Mouse (Mus musculus) embryonic facial prominence, embryonic 11.5 days (tissue): ENCODE data around the gene Dscaml1. TPM values are rescaled to one million over a fixed set of nuclear protein-coding genes. Genes with fewer than 3 reads are reported as not detected.

Source experiments
- ATAC-seq: fragments of 200-750 bp; cut with Nextera tagmentation; replicated peaks from 2 replicates; pipeline ENCODE4 v1.8.0; 2017; ENCODE audit warnings: low read depth; ENCODE audit not compliant: insufficient number of reproducible peaks, low FRiP score, low TSS enrichment
- DNase-seq: peaks from one replicate; pipeline ENCODE4 v3.0.0-alpha.2; 2015; ENCODE audit warnings: low spot score
- H3K27ac ChIP-seq: fragments of 300-500 bp; sonication (generic); replicated peaks from 2 replicates; pipeline ENCODE4 v1.5.1; 2014; ENCODE audit warnings: mild to moderate bottlenecking, low read depth, low read length, control low read depth
- H3K27me3 ChIP-seq: fragments of 300-500 bp; sonication (generic); 2 replicates; pipeline ENCODE4 v1.6.1; 2014; ENCODE audit warnings: mild to moderate bottlenecking, low read length, moderate library complexity, mixed read lengths; ENCODE audit not compliant: control insufficient read depth, insufficient read depth
- H3K36me3 ChIP-seq: fragments of 300-500 bp; sonication (generic); replicated peaks from 2 replicates; pipeline ENCODE4 v1.6.1; 2014; ENCODE audit warnings: low read depth, mild to moderate bottlenecking, low read length, moderate library complexity, mixed read lengths; ENCODE audit not compliant: control insufficient read depth, insufficient read depth
- H3K4me1 ChIP-seq: fragments of 300-500 bp; sonication (generic); 2 replicates; pipeline ENCODE4 v1.6.1; 2014; ENCODE audit warnings: low read length, mixed read lengths; ENCODE audit not compliant: control insufficient read depth, insufficient read depth
- H3K4me2 ChIP-seq: fragments of 300-500 bp; sonication (generic); 2 replicates; pipeline ENCODE4 v1.6.1; 2014; ENCODE audit warnings: low read depth, mild to moderate bottlenecking, control low read depth, low read length, moderate library complexity
- H3K4me3 ChIP-seq: fragments of 300-500 bp; sonication (generic); 2 replicates; pipeline ENCODE4 v1.5.1; 2014; ENCODE audit warnings: low read depth, low read length, control low read depth
- H3K9ac ChIP-seq: fragments of 300-500 bp; sonication (generic); replicated peaks from 2 replicates; pipeline ENCODE4 v1.6.1; 2014; ENCODE audit warnings: mild to moderate bottlenecking, control low read depth, low read length
- H3K9me3 ChIP-seq: fragments of 300-500 bp; sonication (generic); replicated peaks from 2 replicates; pipeline ENCODE4 v1.6.1; 2016; ENCODE audit warnings: mild to moderate bottlenecking, low read length, inconsistent platforms, mixed read lengths; ENCODE audit not compliant: control insufficient read depth
- WGBS: fragments of 180-500 bp; shearing (Covaris S2); extraction: QIAGEN DNeasy Blood & Tissue Kit; methylation state at CpG from one replicate; pipeline ENCODE4 v1.1.7; 2014; 5-methylcytosine and 5-hydroxymethylcytosine counted together
- polyA plus RNA-seq: library from polyadenylated mRNA; unstranded; fragments of >200 nt; fragmentation: Nextera tagmentation; extraction: Ambion mirVana; gene quantifications from 2 replicates; pipeline ENCODE4 v1.2.1, GENCODE M21; 2014

The Dscaml1 gene
- polyA plus RNA-seq, 1 experiment from 2014 or later = 0.76 TPM

- WGBS = 81% methylated on average over 10 of the region's 10 CpGs
- Histone ChIP-seq H3K4me2 (no peak overlapping the region), H3K27ac (no peak overlapping the region), H3K9ac (no peak overlapping the region), H3K27me3 (no peaks in the 10 kb centered on the region), H3K9me3 (no peaks in the 10 kb centered on the region), H3K36me3 (no peaks in the 10 kb centered on the region), H3K4me3 (no peak overlapping the region), H3K4me1 (no peaks in the 10 kb centered on the region; the same call in 1 of the 2 replicates)
- ATAC-seq (no peak), DNase-seq (no peak)
These were observed 41.8 kb downstream of the Dscaml1 start for GRCm38 (mm10) chr9:45468235-45468634.

- 84% methylated on average over 10 of the region's 10 CpGs for WGBS
- Histone ChIP-seq H3K27me3 (no peaks in the 10 kb centered on the region), H3K36me3 (no peaks in the 10 kb centered on the region), H3K4me2 (no peak overlapping the region), H3K4me3 (no peak overlapping the region), H3K27ac (no peak overlapping the region), H3K4me1 (no peaks in the 10 kb centered on the region), H3K9ac (no peak overlapping the region), H3K9me3 (no peaks in the 10 kb centered on the region)
- DNase-seq (no peak), ATAC-seq (no peak)
These were observed 44.5 kb downstream of the Dscaml1 start for GRCm38 (mm10) chr9:45470746-45471471.

GRCm38 (mm10) chr9:45471691-45472090 lies 45.3 kb downstream of the Dscaml1 start:
- ATAC-seq = no peak
- no peak overlapping the region for H3K4me3 ChIP-seq
- no peaks in the 10 kb centered on the region for H3K4me1 ChIP-seq
- H3K27me3 ChIP-seq = no peaks in the 10 kb centered on the region
- H3K9me3 ChIP-seq = no peaks in the 10 kb centered on the region
- no peak for DNase-seq
- H3K36me3 ChIP-seq = no peaks in the 10 kb centered on the region
- 35% methylated on average over 9 of the region's 9 CpGs for WGBS
- no peak overlapping the region for H3K27ac ChIP-seq
- no peak overlapping the region for H3K4me2 ChIP-seq
- no peak overlapping the region for H3K9ac ChIP-seq

GRCm38 (mm10) chr9:45474874-45475273 lies 48.4 kb downstream of the Dscaml1 start:
- Histone ChIP-seq H3K27me3 (no peaks in the 10 kb centered on the region), H3K4me1 (no peaks in the 10 kb centered on the region), H3K4me3 (no peak overlapping the region), H3K4me2 (no peak overlapping the region), H3K9ac (no peak overlapping the region), H3K36me3 (no peaks in the 10 kb centered on the region), H3K27ac (no peak overlapping the region), H3K9me3 (no peaks in the 10 kb centered on the region)
- ATAC-seq (no peak), DNase-seq (no peak)

- WGBS = 87% methylated on average over 9 of the region's 9 CpGs
- no peaks in the 10 kb centered on the region for H3K9me3 ChIP-seq
- DNase-seq (no peak), ATAC-seq (no peak)
- H3K9ac ChIP-seq = no peak overlapping the region
- H3K36me3 ChIP-seq = no peaks in the 10 kb centered on the region
- H3K27me3 ChIP-seq = no peaks in the 10 kb centered on the region
- no peak overlapping the region for H3K27ac ChIP-seq
- no peak overlapping the region for H3K4me2 ChIP-seq
- no peaks in the 10 kb centered on the region for H3K4me1 ChIP-seq
- no peak overlapping the region for H3K4me3 ChIP-seq
These were observed 54.5 kb downstream of the Dscaml1 start for GRCm38 (mm10) chr9:45480936-45481335.

GRCm38 (mm10) chr9:45486665-45487074 lies 60.2 kb downstream of the Dscaml1 start:
- Histone ChIP-seq H3K4me1 (no peaks in the 10 kb centered on the region), H3K9me3 (no peaks in the 10 kb centered on the region), H3K4me3 (no peak overlapping the region), H3K27ac (no peak overlapping the region), H3K4me2 (no peak overlapping the region), H3K9ac (no peak overlapping the region), H3K27me3 (no peaks in the 10 kb centered on the region), H3K36me3 (no peaks in the 10 kb centered on the region)
- ATAC-seq (no peak), DNase-seq (no peak)
- WGBS = 66% methylated on average over 4 of the region's 4 CpGs

- no peak overlapping the region for H3K9ac ChIP-seq
- WGBS = 75% methylated on average over 12 of the region's 12 CpGs
These were observed 60.9 kb downstream of the Dscaml1 start for GRCm38 (mm10) chr9:45487179-45487801.

GRCm38 (mm10) chr9:45490899-45491298 lies 64.5 kb downstream of the Dscaml1 start:
- Histone ChIP-seq H3K4me3 (no peak overlapping the region), H3K9ac (no peak overlapping the region), H3K9me3 (no peaks in the 10 kb centered on the region), H3K36me3 (no peaks in the 10 kb centered on the region), H3K27me3 (no peaks in the 10 kb centered on the region), H3K27ac (no peak overlapping the region), H3K4me2 (no peak overlapping the region), H3K4me1 (no peaks in the 10 kb centered on the region)
- no peak for ATAC-seq
- WGBS = 85% methylated on average over 2 of the region's 2 CpGs
- DNase-seq = no peak

More at GRCm38 (mm10) chr9:45487179-45487801, 60.9 kb downstream of the Dscaml1 start:
- no peak overlapping the region for H3K4me3 ChIP-seq
- H3K4me2 ChIP-seq = no peak overlapping the region
- no peak overlapping the region for H3K27ac ChIP-seq
- ATAC-seq (no peak), DNase-seq (no peak)
- no peaks in the 10 kb centered on the region for H3K9me3 ChIP-seq
- no peaks in the 10 kb centered on the region for H3K4me1 ChIP-seq
- no peaks in the 10 kb centered on the region for H3K27me3 ChIP-seq
- no peaks in the 10 kb centered on the region for H3K36me3 ChIP-seq
